Mouse (Mus musculus): ENCODE data around the gene Srsf5.
"Not testable (repeated sequence)": the region's sequence is repeated elsewhere in the genome, so short reads cannot be mapped to it uniquely, and the experiment has no call there.

The Srsf5 gene

GRCm38 (mm10) chr12:80945334-80945995 is at the start of gene Srsf5:
Gene Srsf5 (plus strand): TSS chr12:80945504.
- peak; percentile 96 to 97 for DNase-seq (ENCODE audit: low spot score in 2 of 2)

GRCm38 (mm10) chr12:80909631-80910030 is 35.7 kb upstream of the Srsf5 start:
- no peak for DNase-seq (ENCODE audit: low spot score in 2 of 2)

- no peak for DNase-seq (ENCODE audit: low spot score in 2 of 2)
Observed at GRCm38 (mm10) chr12:80917764-80918163, 27.5 kb upstream of the Srsf5 start.

GRCm38 (mm10) chr12:80921301-80921700 is 24.0 kb upstream of the Srsf5 start:
- no peak for DNase-seq (ENCODE audit: low spot score in 2 of 2)

- peak in 1 of 2 experiments; percentile 8 for DNase-seq (ENCODE audit: low spot score in 2 of 2)
Observed at GRCm38 (mm10) chr12:80922869-80923268, 22.4 kb upstream of the Srsf5 start.

DNA sequence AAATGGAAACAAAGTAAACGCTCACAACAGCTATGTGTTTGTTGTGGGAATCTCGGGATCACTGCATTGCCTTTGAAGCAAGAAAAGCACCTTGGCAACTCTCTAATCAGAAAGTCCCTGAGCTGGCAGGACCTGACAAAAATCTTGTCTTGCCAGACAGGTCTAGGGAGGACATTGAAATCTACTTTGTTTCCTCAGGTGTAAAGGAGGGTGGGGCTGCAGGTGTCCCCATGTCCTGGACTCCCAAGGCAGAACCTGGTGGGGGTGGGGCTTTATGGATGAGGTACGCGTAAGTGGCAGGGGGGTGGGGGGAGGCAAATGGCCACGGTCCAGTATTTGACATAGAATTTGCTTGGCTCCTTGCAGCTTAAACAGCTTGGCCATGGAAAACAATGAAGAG is 21.7 kb upstream of the Srsf5 start:
- no peak for DNase-seq (ENCODE audit: low spot score in 2 of 2)

DNA sequence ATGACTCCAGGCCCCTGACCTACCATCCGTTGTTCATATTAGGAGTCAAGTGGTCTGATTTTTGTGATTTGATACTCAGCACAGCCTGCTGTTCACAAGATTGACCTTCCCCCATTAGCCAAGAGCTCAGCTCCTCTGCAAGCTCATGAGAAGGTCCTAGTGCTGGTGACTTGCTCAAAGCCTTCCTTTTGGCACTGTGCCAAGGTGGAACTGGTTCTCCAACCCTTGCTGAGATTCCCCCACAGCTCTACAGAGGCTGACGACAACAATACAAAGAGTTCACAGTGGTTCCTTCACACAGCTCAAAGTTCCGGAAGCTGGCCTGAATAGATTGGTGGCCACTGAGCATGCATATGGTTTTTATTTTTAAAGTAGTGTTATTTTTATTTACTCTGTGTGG is 21.1 kb upstream of the Srsf5 start:
- DNase-seq (ENCODE audit: low spot score in 2 of 2), result peak in 1 of 2 experiments; percentile 14

DNA sequence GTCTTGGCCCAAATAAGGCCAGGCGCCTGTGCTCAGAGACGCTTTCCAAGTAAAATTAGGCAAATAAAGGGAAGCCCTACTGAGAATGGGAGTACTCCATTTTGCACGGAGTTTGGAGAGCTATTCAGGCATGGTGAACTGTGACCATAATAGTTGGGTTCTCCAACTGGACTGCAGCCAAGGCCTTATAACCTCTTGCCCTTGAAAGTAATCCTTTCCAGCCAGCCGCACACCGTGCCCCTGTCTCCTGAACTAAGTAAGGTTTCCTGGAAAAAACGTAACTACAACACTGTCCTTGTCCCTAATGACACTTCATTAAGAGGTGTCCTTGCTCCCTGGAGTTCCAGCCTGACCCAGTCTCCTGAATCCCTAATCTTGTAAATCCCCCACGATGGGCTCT is 19.4 kb upstream of the Srsf5 start:
- no peak for DNase-seq (ENCODE audit: low spot score in 2 of 2)

DNA sequence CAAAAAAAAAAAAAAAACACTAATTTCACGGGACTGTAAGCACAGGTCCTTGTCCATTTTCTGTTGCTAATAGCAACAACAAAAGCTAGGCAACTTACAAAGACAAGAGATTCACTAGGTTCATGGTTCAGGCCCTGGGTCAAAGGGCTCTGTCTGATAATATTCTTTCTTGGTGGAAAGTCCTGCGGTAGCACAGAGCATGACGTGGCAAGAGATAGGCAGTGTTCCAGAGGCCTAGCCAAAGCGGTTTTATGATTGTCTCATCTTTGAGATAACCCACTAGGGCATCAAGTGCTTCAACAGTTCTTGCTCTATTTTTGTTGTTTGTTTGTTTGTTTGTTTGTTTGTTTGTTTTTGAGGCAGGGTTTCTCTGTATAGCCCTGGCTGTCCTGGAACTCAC is 18.8 kb upstream of the Srsf5 start:
- no peak for DNase-seq (ENCODE audit: low spot score in 2 of 2)

GRCm38 (mm10) chr12:80927518-80927917 is 17.8 kb upstream of the Srsf5 start:
- no peak for DNase-seq (ENCODE audit: low spot score in 2 of 2)

GRCm38 (mm10) chr12:80928881-80929280 is 16.4 kb upstream of the Srsf5 start:
- DNase-seq (ENCODE audit: low spot score in 2 of 2), result no peak

DNA sequence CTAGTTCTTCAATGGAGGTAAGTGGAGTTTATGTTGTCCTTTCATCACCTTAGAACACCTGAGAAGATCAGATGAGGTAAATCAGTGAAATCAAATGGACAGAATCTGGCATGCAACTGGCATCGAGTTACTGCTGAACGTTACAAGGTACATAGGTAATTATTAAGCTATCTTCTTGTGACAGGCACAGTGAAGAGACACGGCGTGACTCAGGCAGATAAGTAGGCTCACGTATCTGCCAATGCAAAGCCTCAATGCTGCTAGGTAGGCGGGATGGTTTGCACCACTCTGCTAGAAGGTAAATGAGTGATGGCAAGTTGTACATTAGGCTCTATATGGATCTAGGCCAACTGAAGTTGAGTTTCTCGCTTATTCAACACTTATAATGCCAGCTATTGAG is 15.2 kb upstream of the Srsf5 start:
- no peak for DNase-seq (ENCODE audit: low spot score in 2 of 2)

- DNase-seq (ENCODE audit: low spot score in 2 of 2), result no peak
Observed at GRCm38 (mm10) chr12:80931402-80932140, 13.7 kb upstream of the Srsf5 start.

DNA sequence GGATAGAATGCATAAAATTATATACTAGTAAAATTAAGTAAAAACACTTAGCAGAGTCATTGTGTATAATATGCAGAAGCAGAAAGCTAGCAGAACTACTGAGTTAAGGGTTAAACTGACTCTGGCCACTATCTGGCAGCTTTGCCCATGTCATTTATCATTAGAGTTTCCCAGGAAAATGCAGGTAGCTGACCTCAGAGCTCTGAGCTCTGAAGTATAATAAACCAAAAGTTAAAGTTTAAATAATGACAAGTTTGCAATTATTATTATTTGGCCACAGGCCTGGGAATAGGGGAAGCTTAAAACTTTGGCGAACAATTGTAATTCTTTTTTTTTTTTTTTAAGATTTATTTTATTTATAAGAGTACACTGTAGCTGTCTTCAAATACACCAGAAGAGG is 12.4 kb upstream of the Srsf5 start:
- DNase-seq (ENCODE audit: low spot score in 2 of 2), result no peak

DNA sequence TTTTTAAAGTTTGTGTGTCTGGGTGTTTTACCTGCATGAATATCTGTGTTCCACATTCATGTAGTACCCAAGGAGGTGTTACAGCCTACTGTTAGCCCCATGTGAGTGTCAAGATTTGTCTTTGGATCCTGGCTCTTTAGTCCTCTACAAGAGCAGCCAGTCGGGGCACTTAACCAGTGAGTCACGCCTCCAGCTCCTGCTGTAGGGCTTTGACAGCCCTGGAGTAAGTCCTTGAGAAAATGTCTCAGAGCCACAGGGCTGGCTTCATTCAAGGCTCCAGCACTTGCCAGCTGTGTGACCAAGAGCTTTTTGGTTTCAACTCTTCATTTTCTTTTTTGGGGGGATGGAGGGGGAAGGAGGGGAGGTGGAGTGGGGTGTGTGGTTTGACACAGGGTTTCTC is 8.6 kb upstream of the Srsf5 start:
- no peak for DNase-seq (ENCODE audit: low spot score in 2 of 2)

DNA sequence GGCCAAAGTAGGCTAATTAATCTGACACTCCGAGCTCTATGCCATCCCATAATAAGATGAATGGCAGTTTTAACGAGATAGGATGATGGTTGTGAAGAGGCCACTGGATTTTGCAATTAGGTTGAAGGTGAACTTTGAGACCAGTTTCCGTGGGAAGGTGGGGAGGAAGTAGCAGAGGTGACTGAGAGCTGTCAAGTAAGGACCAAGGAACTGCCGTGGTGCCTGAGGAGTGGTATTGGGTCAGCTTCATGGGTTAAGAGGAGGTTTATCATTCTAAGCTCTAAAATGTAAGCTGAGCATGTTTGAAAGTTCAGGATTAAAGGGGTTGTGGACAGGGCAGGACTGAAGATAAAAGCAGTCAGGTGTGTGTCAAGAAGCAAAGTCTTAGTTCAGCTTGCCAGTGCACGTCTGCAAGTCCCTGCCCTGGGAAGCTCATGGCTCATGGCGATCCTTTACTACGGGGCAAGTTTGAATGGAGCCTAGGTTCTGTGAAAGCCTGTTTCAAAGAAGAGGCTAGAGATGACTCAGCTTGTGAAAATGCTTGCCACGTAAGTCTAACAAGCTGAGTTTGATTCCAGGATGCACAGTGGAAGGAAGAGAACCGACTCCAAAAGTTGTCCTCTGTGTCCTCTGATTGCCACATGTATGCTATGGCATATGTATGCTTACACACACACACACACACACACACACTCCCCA is 7.8 kb upstream of the Srsf5 start:
- DNase-seq (ENCODE audit: low spot score in 2 of 2), result no peak

DNA sequence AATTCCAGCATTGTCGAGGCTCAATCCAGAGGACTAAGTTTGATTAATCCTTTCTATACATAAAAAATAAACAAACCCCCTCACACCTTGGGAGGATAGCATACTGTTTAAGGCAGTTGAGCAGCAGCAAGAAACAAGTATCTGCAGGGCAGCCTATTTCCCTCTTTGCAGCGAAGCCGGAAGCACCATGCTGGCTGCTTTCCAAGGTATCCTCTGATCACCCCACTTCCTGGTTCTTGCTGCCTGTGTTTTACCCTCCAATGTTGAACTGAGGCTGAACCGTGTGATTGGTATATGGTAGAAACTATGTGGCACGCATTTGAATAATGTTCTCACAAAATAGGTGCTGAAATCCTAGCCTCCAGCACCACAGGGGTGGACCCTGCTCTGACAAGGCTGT is 6.7 kb upstream of the Srsf5 start:
- DNase-seq (ENCODE audit: low spot score in 2 of 2), result peak in 1 of 2 experiments; percentile 13

- DNase-seq (ENCODE audit: low spot score in 2 of 2), result no peak
Observed at GRCm38 (mm10) chr12:80939165-80939564, 6.1 kb upstream of the Srsf5 start.

DNA sequence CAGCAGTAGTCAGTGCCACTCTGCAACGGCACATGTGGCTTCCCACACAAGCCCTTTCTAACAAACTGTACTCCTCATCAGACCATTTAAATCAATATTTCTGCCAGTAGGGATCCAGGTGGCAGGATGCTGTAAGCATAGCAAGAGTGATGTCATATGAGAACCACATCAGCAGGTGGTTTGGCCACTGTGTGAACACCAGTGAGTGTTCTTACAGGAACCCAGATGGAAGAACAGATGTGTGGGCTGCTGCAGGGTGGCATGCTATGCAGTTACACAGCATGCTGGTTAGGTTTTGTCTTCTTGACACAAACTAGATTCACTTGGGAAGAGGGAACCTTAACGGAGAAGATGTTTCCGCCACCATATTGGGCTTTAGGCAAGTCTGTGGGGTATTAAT is 3.4 kb upstream of the Srsf5 start:
- no peak for DNase-seq (ENCODE audit: low spot score in 2 of 2)

DNA sequence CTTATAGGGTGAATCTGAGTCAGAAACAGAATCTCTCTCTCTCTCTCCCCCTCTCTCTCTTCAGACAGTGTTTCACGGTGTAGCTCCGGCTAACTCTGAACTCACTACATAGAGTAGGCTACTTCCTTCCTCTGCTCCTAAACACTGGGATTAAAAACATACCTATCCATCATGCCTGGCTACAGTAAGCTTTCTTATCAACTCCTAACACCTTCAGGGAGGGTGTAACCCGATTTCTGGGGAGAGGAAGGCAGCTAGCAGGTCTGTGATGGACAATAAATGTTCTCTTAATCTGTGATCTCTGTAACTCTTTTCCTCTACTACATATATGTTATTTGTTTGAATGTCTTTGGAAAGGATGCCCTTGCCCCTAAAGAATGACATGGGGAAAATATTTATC is 1.9 kb upstream of the Srsf5 start:
- no peak for DNase-seq (ENCODE audit: low spot score in 2 of 2)

GRCm38 (mm10) chr12:80944204-80944603 is 1.1 kb upstream of the Srsf5 start:
- no peak for DNase-seq (ENCODE audit: low spot score in 2 of 2)

GRCm38 (mm10) chr12:80944963-80945333 is 356 bp upstream of the Srsf5 start:
- not testable (repeated sequence) for DNase-seq (ENCODE audit: low spot score in 2 of 2)

- peak; percentile 89 to 93 for DNase-seq (ENCODE audit: low spot score in 2 of 2)
Observed at GRCm38 (mm10) chr12:80945996-80946355, 672 bp downstream of the Srsf5 start.

Data from frontal cortex, postnatal 14 days (tissue).